Mouse (Mus musculus) cerebellum, adult 2 months (tissue): Measurements from ENCODE around the gene Slit3. TPM values are rescaled to one million over a fixed set of nuclear protein-coding genes. Genes with fewer than 3 reads are reported as not detected.

Experiments used
- DNase-seq, 2 experiments: peaks; one replicate each; pipeline ENCODE4 v3.0.0; 2021
- H3K27ac ChIP-seq: fragments of 200-500 bp; 2 replicates; pipeline ENCODE4 v1.5.1; 2012; ENCODE audit warnings: low read length, control low read depth, inconsistent platforms; ENCODE audit not compliant: insufficient read depth
- H3K27me3 ChIP-seq: fragments of 200-500 bp; 2 replicates; pipeline ENCODE4 v1.6.1; 2012; ENCODE audit warnings: inconsistent platforms, mild to moderate bottlenecking, low read length, moderate library complexity; ENCODE audit not compliant: control insufficient read depth, insufficient read depth
- H3K4me1 ChIP-seq: fragments of 200-500 bp; 2 replicates; pipeline ENCODE4 v1.6.1; 2011; ENCODE audit warnings: low read length; ENCODE audit not compliant: control insufficient read depth, insufficient read depth
- H3K4me3 ChIP-seq: fragments of 200-500 bp; replicated peaks from 2 replicates; pipeline ENCODE3; 2011; ENCODE audit warnings: mild to moderate bottlenecking, low read depth, low read length, control low read depth; ENCODE audit not compliant: insufficient read depth
- CTCF ChIP-seq: fragments of 200-500 bp; IDR thresholded peaks from 2 replicates; pipeline ENCODE4 v1.5.1; 2011; ENCODE audit warnings: low read depth, mild to moderate bottlenecking, control low read depth, low read length, moderate library complexity, borderline replicate concordance; ENCODE audit not compliant: insufficient read depth
- POLR2A ChIP-seq: fragments of 200-500 bp; IDR thresholded peaks from 2 replicates; pipeline ENCODE4 v1.6.1; 2011; ENCODE audit warnings: low read length, control low read depth, borderline replicate concordance; ENCODE audit not compliant: insufficient read depth
- WGBS: fragments of 180-500 bp; shearing (Covaris S2); methylation state at CpG from one replicate; pipeline ENCODE4 v1.1.7; 2018; 5-methylcytosine and 5-hydroxymethylcytosine counted together
- polyA plus RNA-seq: library from polyadenylated mRNA; depleted of rRNA; stranded (reverse); fragments of >200 nt; gene quantifications from 2 replicates; pipeline ENCODE4 v1.2.3, GENCODE M21; 2012

Gene Slit3
- polyA plus RNA-seq, 1 experiment, result 10.0 TPM

GRCm38 (mm10) chr11:35131740-35132139 lies 10.7 kb downstream of the Slit3 start:
- H3K27me3 ChIP-seq, result no peaks in the 10 kb centered on the region
- WGBS, result 76% methylated on average over 5 of the region's 5 CpGs
- no peak for DNase-seq
- TF ChIP-seq CTCF (no peak), POLR2A (no peak)
- H3K4me3 ChIP-seq, result no peak overlapping the region
- no peak overlapping the region for H3K27ac ChIP-seq
- no peaks in the 10 kb centered on the region for H3K4me1 ChIP-seq

DNA sequence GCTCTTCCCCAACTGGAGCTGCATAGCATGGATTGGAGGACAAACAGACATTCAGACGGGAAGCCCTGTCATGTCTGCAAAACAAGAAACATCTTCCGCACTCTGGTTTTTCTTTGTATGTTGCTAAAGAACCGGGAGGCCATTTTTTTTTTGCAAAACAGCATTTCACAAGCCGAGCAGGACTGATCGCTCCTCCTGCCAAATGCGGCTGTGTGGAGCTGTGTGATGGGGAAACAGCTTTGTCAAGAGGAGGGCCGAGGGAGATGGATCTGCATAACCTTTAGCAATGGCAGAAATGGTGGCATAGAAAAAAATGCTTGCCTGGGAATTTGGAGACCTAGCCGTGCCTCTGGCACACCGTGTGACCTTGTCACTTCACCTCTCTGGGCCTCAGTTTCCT lies 15.6 kb downstream of the Slit3 start:
- no peak for DNase-seq
- WGBS, result 62% methylated on average over 9 of the region's 9 CpGs
- Histone ChIP-seq H3K4me1 (no peaks in the 10 kb centered on the region), H3K27me3 (no peaks in the 10 kb centered on the region), H3K4me3 (no peak overlapping the region), H3K27ac (no peak overlapping the region)
- TF ChIP-seq POLR2A (no peak), CTCF (no peak)

GRCm38 (mm10) chr11:35140092-35140491 lies 19.1 kb downstream of the Slit3 start:
- DNase-seq, result no peak
- WGBS, result 92% methylated on average over 6 of the region's 6 CpGs
- H3K27ac ChIP-seq, result no peak overlapping the region
- H3K4me1 ChIP-seq, result peaks cover 12% of the 10 kb centered on the region
- no peaks in the 10 kb centered on the region for H3K27me3 ChIP-seq
- no peak for TF ChIP-seq POLR2A
- no peak overlapping the region for H3K4me3 ChIP-seq

DNA sequence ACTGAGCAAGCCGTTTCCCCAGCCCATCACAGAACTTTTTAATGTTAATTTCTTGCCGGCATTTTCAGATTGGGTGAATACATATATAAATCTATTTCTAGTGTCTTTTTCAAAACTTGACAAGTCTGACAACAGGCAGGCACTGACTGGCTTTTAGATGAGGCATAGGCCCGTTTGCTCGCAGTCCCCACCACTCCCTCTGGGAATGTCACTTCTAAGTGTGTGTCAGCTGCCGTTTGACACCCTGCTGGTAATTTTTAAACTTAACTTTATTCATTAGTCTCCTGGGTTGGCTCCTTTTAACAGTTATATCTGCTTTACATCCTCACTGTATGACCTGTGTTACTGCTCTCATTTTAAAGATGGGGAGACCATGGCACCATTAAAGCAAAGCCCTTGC lies 21.2 kb downstream of the Slit3 start:
- Histone ChIP-seq H3K4me1 (peaks cover 22% of the 10 kb centered on the region), H3K27ac (no peak overlapping the region), H3K27me3 (no peaks in the 10 kb centered on the region), H3K4me3 (no peak overlapping the region)
- no peak for TF ChIP-seq CTCF
- TF ChIP-seq POLR2A, result no peak
- 80% methylated on average over 5 of the region's 5 CpGs for WGBS
- DNase-seq, result no peak

DNA sequence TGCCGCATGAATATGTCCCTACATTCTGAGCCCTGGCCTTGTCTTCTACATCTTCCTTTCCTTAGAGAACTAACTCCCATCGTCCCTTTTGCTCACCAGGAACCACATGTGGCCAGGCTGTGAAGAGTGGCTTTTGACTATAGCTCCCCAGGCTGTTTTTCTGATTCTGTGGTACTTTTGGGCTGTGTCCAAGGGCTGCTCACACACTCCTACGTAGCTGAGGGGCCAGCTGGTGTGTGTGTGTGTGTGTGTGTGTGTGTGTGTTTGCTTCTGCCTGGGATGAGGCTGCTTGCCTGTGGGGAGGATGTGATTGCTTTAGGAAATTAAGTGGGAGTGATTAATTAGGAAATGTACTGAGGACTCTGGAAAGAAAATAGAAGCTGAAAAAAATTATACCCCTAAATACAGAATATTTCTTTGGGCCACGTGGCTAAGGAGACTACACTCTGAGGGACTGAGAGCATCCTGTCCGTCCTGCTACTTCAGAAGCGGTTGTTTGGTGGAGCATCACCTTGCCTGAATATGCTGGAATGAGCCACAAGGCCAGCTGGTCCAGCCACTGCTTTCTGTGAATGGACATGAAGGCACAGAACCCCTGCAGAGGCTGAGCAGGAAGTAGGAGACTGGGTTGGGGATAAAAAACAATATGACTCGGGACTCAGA lies 21.8 kb downstream of the Slit3 start:
- H3K4me1 ChIP-seq, result peaks cover 22% of the 10 kb centered on the region
- DNase-seq, result peak; percentile 50 to 59
- H3K4me3 ChIP-seq, result no peak overlapping the region
- H3K27me3 ChIP-seq, result no peaks in the 10 kb centered on the region
- TF ChIP-seq POLR2A (no peak), CTCF (no peak)
- WGBS, result 36% methylated on average over 7 of the region's 7 CpGs
- no peak overlapping the region for H3K27ac ChIP-seq

DNA sequence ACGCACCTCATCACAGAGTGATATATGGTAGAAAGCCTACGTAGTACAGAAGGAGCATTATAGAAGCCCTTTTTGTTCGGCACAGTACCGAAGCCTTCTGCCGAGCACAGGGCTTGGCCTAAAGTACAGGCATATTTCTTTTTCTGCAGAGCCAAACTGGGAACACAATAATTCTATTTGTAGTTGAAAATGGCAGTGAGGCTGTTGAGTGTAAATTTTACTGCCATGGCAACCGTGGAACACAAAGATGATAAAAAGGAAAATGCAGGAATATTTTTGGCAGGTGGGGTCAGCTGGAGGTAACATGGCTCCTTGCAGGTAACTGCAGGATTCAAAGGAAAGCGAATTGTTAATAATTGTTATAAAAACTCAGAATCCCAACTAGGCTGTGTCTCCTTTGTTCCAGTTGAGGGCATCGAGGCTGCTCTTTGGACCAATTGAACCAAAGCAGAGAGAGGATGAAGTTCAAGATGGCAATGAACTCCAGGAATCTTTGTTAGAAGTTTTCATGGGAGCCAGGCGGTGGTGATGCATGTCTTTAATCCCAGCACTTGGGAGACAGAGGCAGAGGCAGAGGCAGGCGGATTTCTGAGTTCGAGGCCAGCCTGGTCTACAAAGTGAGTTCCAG lies 26.9 kb downstream of the Slit3 start:
- Histone ChIP-seq H3K27ac (no peak overlapping the region), H3K27me3 (no peaks in the 10 kb centered on the region), H3K4me3 (no peak overlapping the region), H3K4me1 (peaks cover 16% of the 10 kb centered on the region)
- no peak for TF ChIP-seq POLR2A
- TF ChIP-seq CTCF, result no peak
- 93% methylated on average over 11 of the region's 11 CpGs for WGBS
- no peak for DNase-seq

- 41% methylated on average over 13 of the region's 13 CpGs for WGBS
- Histone ChIP-seq H3K27me3 (no peaks in the 10 kb centered on the region), H3K4me1 (peaks cover 15% of the 10 kb centered on the region; the same call in 1 of the 2 replicates), H3K27ac (no peak overlapping the region), H3K4me3 (no peak overlapping the region)
- TF ChIP-seq POLR2A, result no peak
- TF ChIP-seq CTCF, result no peak
- DNase-seq, result no peak
These were observed 30.5 kb downstream of the Slit3 start for GRCm38 (mm10) chr11:35151539-35151951.

GRCm38 (mm10) chr11:35152875-35153274 lies 31.9 kb downstream of the Slit3 start:
- WGBS, result 69% methylated on average over 2 of the region's 2 CpGs
- no peaks in the 10 kb centered on the region for H3K27me3 ChIP-seq
- no peak for DNase-seq
- H3K4me3 ChIP-seq, result no peak overlapping the region
- no peak for TF ChIP-seq CTCF
- TF ChIP-seq POLR2A, result no peak
- H3K4me1 ChIP-seq, result peaks cover 17% of the 10 kb centered on the region; the same call in 1 of the 2 replicates
- H3K27ac ChIP-seq, result no peak overlapping the region
